Mouse (Mus musculus): Measurements from ENCODE around the gene Spock1. TPM values are rescaled to one million over a fixed set of nuclear protein-coding genes. Genes with fewer than 3 reads are reported as not detected.

Gene Spock1
- polyA plus RNA-seq, 1 experiment = 0.03 TPM

GRCm38 (mm10) chr13:57830896-57831295 is 77.2 kb downstream of the Spock1 start:
- TF ChIP-seq TAL1 (IDR thresholded peaks at IDR 0.05; ENCODE audit: low read length) (no peak), GATA1 (IDR thresholded peaks at IDR 0.05; ENCODE audit: low read length) (no peak)
- H3K9me3 ChIP-seq (ENCODE audit: control insufficient read depth, low read length) = peaks cover 47% of the 10 kb centered on the region
- H3K27me3 ChIP-seq (ENCODE audit: control insufficient read depth) = no peaks in the 10 kb centered on the region
- no peaks in the 10 kb centered on the region for H3K4me1 ChIP-seq (ENCODE audit: control insufficient read depth)
- H3K36me3 ChIP-seq (ENCODE audit: control insufficient read depth) = no peaks in the 10 kb centered on the region
- no peak overlapping the region for H3K4me3 ChIP-seq (replicated peaks)

- no peaks in the 10 kb centered on the region for H3K4me1 ChIP-seq (ENCODE audit: control insufficient read depth)
- H3K9me3 ChIP-seq (ENCODE audit: control insufficient read depth, low read length) = peaks cover 49% of the 10 kb centered on the region
Observed at GRCm38 (mm10) chr13:57830091-57830490, 78.0 kb downstream of the Spock1 start.

GRCm38 (mm10) chr13:57816276-57816675 is 91.9 kb downstream of the Spock1 start:
- Histone ChIP-seq H3K36me3 (ENCODE audit: control insufficient read depth) (no peaks in the 10 kb centered on the region), H3K9me3 (ENCODE audit: control insufficient read depth, low read length) (peaks cover 51% of the 10 kb centered on the region), H3K27me3 (ENCODE audit: control insufficient read depth) (no peaks in the 10 kb centered on the region), H3K4me3 (replicated peaks) (no peak overlapping the region), H3K4me1 (ENCODE audit: control insufficient read depth) (peaks cover 2% of the 10 kb centered on the region; the same call in 1 of the 2 replicates)
- TF ChIP-seq GATA1 (IDR thresholded peaks at IDR 0.05; ENCODE audit: low read length) = no peak
- no peak for TF ChIP-seq TAL1 (IDR thresholded peaks at IDR 0.05; ENCODE audit: low read length)

More at GRCm38 (mm10) chr13:57830091-57830490, 78.0 kb downstream of the Spock1 start:
- H3K36me3 ChIP-seq (ENCODE audit: control insufficient read depth) = no peaks in the 10 kb centered on the region
- no peak overlapping the region for H3K4me3 ChIP-seq (replicated peaks)
- no peaks in the 10 kb centered on the region for H3K27me3 ChIP-seq (ENCODE audit: control insufficient read depth)
- no peak for TF ChIP-seq GATA1 (IDR thresholded peaks at IDR 0.05; ENCODE audit: low read length)

GRCm38 (mm10) chr13:57812643-57813042 is 95.5 kb downstream of the Spock1 start:
- peaks cover 5% of the 10 kb centered on the region; the same call in 1 of the 2 replicates for H3K4me1 ChIP-seq (ENCODE audit: control insufficient read depth)

GRCm38 (mm10) chr13:57811253-57811652 is 96.9 kb downstream of the Spock1 start:
- H3K9me3 ChIP-seq (ENCODE audit: control insufficient read depth, low read length) = peaks cover 33% of the 10 kb centered on the region
- no peak for TF ChIP-seq GATA1 (IDR thresholded peaks at IDR 0.05; ENCODE audit: low read length)
- TF ChIP-seq TAL1 (IDR thresholded peaks at IDR 0.05; ENCODE audit: low read length) = no peak
- no peaks in the 10 kb centered on the region for H3K36me3 ChIP-seq (ENCODE audit: control insufficient read depth)
- H3K27me3 ChIP-seq (ENCODE audit: control insufficient read depth) = no peaks in the 10 kb centered on the region
- H3K4me1 ChIP-seq (ENCODE audit: control insufficient read depth) = peaks cover 5% of the 10 kb centered on the region; the same call in 1 of the 2 replicates
- no peak overlapping the region for H3K4me3 ChIP-seq (replicated peaks)

More at GRCm38 (mm10) chr13:57812643-57813042, 95.5 kb downstream of the Spock1 start:
- Histone ChIP-seq H3K9me3 (ENCODE audit: control insufficient read depth, low read length) (peaks cover 37% of the 10 kb centered on the region), H3K36me3 (ENCODE audit: control insufficient read depth) (no peaks in the 10 kb centered on the region), H3K4me3 (replicated peaks) (no peak overlapping the region), H3K27me3 (ENCODE audit: control insufficient read depth) (no peaks in the 10 kb centered on the region)
- no peak for TF ChIP-seq TAL1 (IDR thresholded peaks at IDR 0.05; ENCODE audit: low read length)
- no peak for TF ChIP-seq GATA1 (IDR thresholded peaks at IDR 0.05; ENCODE audit: low read length)

GRCm38 (mm10) chr13:57810816-57811215 is 97.3 kb downstream of the Spock1 start:
- H3K27me3 ChIP-seq (ENCODE audit: control insufficient read depth) = no peaks in the 10 kb centered on the region
- peaks cover 5% of the 10 kb centered on the region; the same call in 1 of the 2 replicates for H3K4me1 ChIP-seq (ENCODE audit: control insufficient read depth)
- TF ChIP-seq GATA1 (IDR thresholded peaks at IDR 0.05; ENCODE audit: low read length) = no peak
- TF ChIP-seq TAL1 (IDR thresholded peaks at IDR 0.05; ENCODE audit: low read length) = no peak
- no peak overlapping the region for H3K4me3 ChIP-seq (replicated peaks)
- no peaks in the 10 kb centered on the region for H3K36me3 ChIP-seq (ENCODE audit: control insufficient read depth)
- peaks cover 32% of the 10 kb centered on the region for H3K9me3 ChIP-seq (ENCODE audit: control insufficient read depth, low read length)

- Histone ChIP-seq H3K27me3 (ENCODE audit: control insufficient read depth) (no peaks in the 10 kb centered on the region), H3K36me3 (ENCODE audit: control insufficient read depth) (no peaks in the 10 kb centered on the region), H3K4me1 (ENCODE audit: control insufficient read depth) (peaks cover 5% of the 10 kb centered on the region; the same call in 1 of the 2 replicates), H3K4me3 (replicated peaks) (no peak overlapping the region), H3K9me3 (ENCODE audit: control insufficient read depth, low read length) (peaks cover 31% of the 10 kb centered on the region)
- TF ChIP-seq GATA1 (IDR thresholded peaks at IDR 0.05; ENCODE audit: low read length) (no peak), TAL1 (IDR thresholded peaks at IDR 0.05; ENCODE audit: low read length) (no peak)
Observed at GRCm38 (mm10) chr13:57810083-57810482, 98.0 kb downstream of the Spock1 start.

GRCm38 (mm10) chr13:57809603-57810002 is 98.5 kb downstream of the Spock1 start:
- Histone ChIP-seq H3K9me3 (ENCODE audit: control insufficient read depth, low read length) (peaks cover 26% of the 10 kb centered on the region), H3K4me1 (ENCODE audit: control insufficient read depth) (peaks cover 5% of the 10 kb centered on the region; the same call in 1 of the 2 replicates), H3K27me3 (ENCODE audit: control insufficient read depth) (no peaks in the 10 kb centered on the region), H3K36me3 (ENCODE audit: control insufficient read depth) (no peaks in the 10 kb centered on the region), H3K4me3 (replicated peaks) (no peak overlapping the region)
- no peak for TF ChIP-seq GATA1 (IDR thresholded peaks at IDR 0.05; ENCODE audit: low read length)
- TF ChIP-seq TAL1 (IDR thresholded peaks at IDR 0.05; ENCODE audit: low read length) = no peak

- TF ChIP-seq TAL1 (IDR thresholded peaks at IDR 0.05; ENCODE audit: low read length) = no peak
- TF ChIP-seq GATA1 (IDR thresholded peaks at IDR 0.05; ENCODE audit: low read length) = no peak
- peaks cover 5% of the 10 kb centered on the region; the same call in 1 of the 2 replicates for H3K4me1 ChIP-seq (ENCODE audit: control insufficient read depth)
- H3K27me3 ChIP-seq (ENCODE audit: control insufficient read depth) = no peaks in the 10 kb centered on the region
- peaks cover 12% of the 10 kb centered on the region for H3K9me3 ChIP-seq (ENCODE audit: control insufficient read depth, low read length)
- H3K4me3 ChIP-seq (replicated peaks) = no peak overlapping the region
- H3K36me3 ChIP-seq (ENCODE audit: control insufficient read depth) = no peaks in the 10 kb centered on the region
Observed at GRCm38 (mm10) chr13:57806816-57807215, 101.3 kb downstream of the Spock1 start.

GRCm38 (mm10) chr13:57806301-57806700 is 101.8 kb downstream of the Spock1 start:
- Histone ChIP-seq H3K27me3 (ENCODE audit: control insufficient read depth) (no peaks in the 10 kb centered on the region), H3K4me3 (replicated peaks) (no peak overlapping the region), H3K4me1 (ENCODE audit: control insufficient read depth) (peaks cover 3% of the 10 kb centered on the region; the same call in 1 of the 2 replicates), H3K9me3 (ENCODE audit: control insufficient read depth, low read length) (peaks cover 12% of the 10 kb centered on the region), H3K36me3 (ENCODE audit: control insufficient read depth) (no peaks in the 10 kb centered on the region)
- TF ChIP-seq GATA1 (IDR thresholded peaks at IDR 0.05; ENCODE audit: low read length) = no peak
- no peak for TF ChIP-seq TAL1 (IDR thresholded peaks at IDR 0.05; ENCODE audit: low read length)

Data from erythroblast, embryonic 14.5 days (primary cell).